Mouse (Mus musculus) cerebellum, adult 2 months (tissue): Measurements from ENCODE around the gene Serp2.

Experiments used
- CTCF ChIP-seq: fragments of 200-500 bp; IDR thresholded peaks from 2 replicates; pipeline ENCODE4 v1.5.1; 2011; ENCODE audit warnings: low read depth, mild to moderate bottlenecking, control low read depth, low read length, moderate library complexity, borderline replicate concordance; ENCODE audit not compliant: insufficient read depth
- POLR2A ChIP-seq: fragments of 200-500 bp; IDR thresholded peaks from 2 replicates; pipeline ENCODE4 v1.6.1; 2011; ENCODE audit warnings: low read length, control low read depth, borderline replicate concordance; ENCODE audit not compliant: insufficient read depth

DNA sequence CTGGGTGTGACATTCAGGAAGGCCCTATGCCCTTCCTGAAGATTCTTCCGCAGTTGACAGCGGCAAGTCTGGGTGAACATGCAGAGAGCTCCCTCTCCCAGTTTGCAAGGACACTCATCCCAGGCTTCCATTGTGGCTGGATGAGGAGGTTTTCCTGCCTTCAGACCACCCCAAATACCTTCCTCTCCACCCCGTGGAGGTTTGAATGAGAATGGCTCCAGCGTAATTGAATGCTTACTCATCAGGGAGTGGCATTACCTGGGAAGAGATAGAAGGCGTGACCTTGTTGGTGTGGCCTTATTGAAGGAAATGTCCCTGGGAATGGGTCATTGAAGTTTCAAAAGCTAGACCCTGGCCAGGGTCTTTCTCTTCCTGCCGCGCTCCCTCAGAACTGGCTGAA is 41.1 kb downstream of the Serp2 start:
- no peak for TF ChIP-seq POLR2A
- no peak for TF ChIP-seq CTCF
